Mouse (Mus musculus): ENCODE results near the gene Ice2. TPM values are rescaled to one million over a fixed set of nuclear protein-coding genes. Genes with fewer than 3 reads are reported as not detected.

Gene Ice2
- polyA plus RNA-seq, 1 experiment = not detected

- Histone ChIP-seq H3K4me3 (ENCODE audit: insufficient read depth, low read depth, low read length) (no peak overlapping the region), H3K27ac (ENCODE audit: insufficient read depth, low read depth, low read length) (no peak overlapping the region), H3K4me1 (ENCODE audit: control insufficient read depth, insufficient read depth, low read length) (peaks cover 13% of the 10 kb centered on the region)
- TF ChIP-seq POLR2A (IDR thresholded peaks at IDR 0.05; ENCODE audit: insufficient read depth, low read depth, low read length) (no peak), CTCF (IDR thresholded peaks at IDR 0.05; ENCODE audit: insufficient read depth, low read depth, low read length) (no peak)
- WGBS = 92% methylated on average over 6 of the region's 6 CpGs
Observed at GRCm38 (mm10) chr9:69475873-69476272, 78.2 kb downstream of the Ice2 start.

- TF ChIP-seq CTCF (IDR thresholded peaks at IDR 0.05; ENCODE audit: insufficient read depth, low read depth, low read length) (no peak), POLR2A (IDR thresholded peaks at IDR 0.05; ENCODE audit: insufficient read depth, low read depth, low read length) (no peak)
- WGBS = 74% methylated on average over 14 of the region's 14 CpGs
- Histone ChIP-seq H3K4me3 (ENCODE audit: insufficient read depth, low read depth, low read length) (no peak overlapping the region), H3K4me1 (ENCODE audit: control insufficient read depth, insufficient read depth, low read length) (peaks cover 4% of the 10 kb centered on the region), H3K27ac (ENCODE audit: insufficient read depth, low read depth, low read length) (no peak overlapping the region)
Observed at GRCm38 (mm10) chr9:69477195-69477823, 79.6 kb downstream of the Ice2 start.

GRCm38 (mm10) chr9:69477824-69478222, 80.1 kb downstream of the Ice2 start:
- 78% methylated on average over 6 of the region's 6 CpGs for WGBS
- no peak for TF ChIP-seq CTCF (IDR thresholded peaks at IDR 0.05; ENCODE audit: insufficient read depth, low read depth, low read length)
- TF ChIP-seq POLR2A (IDR thresholded peaks at IDR 0.05; ENCODE audit: insufficient read depth, low read depth, low read length) = no peak
- Histone ChIP-seq H3K4me1 (ENCODE audit: control insufficient read depth, insufficient read depth, low read length) (peaks cover 2% of the 10 kb centered on the region; the same call in 1 of the 2 replicates), H3K27ac (ENCODE audit: insufficient read depth, low read depth, low read length) (no peak overlapping the region), H3K4me3 (ENCODE audit: insufficient read depth, low read depth, low read length) (no peak overlapping the region)

- Histone ChIP-seq H3K4me3 (ENCODE audit: insufficient read depth, low read depth, low read length) (no peak overlapping the region), H3K4me1 (ENCODE audit: control insufficient read depth, insufficient read depth, low read length) (no peaks in the 10 kb centered on the region; the same call in 1 of the 2 replicates), H3K27ac (ENCODE audit: insufficient read depth, low read depth, low read length) (no peak overlapping the region)
- 2% methylated on average over 1 of the region's 1 CpGs for WGBS
- TF ChIP-seq POLR2A (IDR thresholded peaks at IDR 0.05; ENCODE audit: insufficient read depth, low read depth, low read length) (no peak), CTCF (IDR thresholded peaks at IDR 0.05; ENCODE audit: insufficient read depth, low read depth, low read length) (no peak)
Observed at GRCm38 (mm10) chr9:69480344-69480743, 82.6 kb downstream of the Ice2 start.

Other genes with a start within 250 kb of the Ice2 start
- 662 TPM in 1 of 2 replicates, not detected in the other for gene Anxa2, start 55.7 kb downstream of the Ice2 start, polyA plus RNA-seq (2012; ENCODE audit: insufficient read depth, insufficient read length, low replicate concordance, missing spikeins)